Mouse (Mus musculus): ENCODE results near the gene Gpr89.

Gene Gpr89

DNA sequence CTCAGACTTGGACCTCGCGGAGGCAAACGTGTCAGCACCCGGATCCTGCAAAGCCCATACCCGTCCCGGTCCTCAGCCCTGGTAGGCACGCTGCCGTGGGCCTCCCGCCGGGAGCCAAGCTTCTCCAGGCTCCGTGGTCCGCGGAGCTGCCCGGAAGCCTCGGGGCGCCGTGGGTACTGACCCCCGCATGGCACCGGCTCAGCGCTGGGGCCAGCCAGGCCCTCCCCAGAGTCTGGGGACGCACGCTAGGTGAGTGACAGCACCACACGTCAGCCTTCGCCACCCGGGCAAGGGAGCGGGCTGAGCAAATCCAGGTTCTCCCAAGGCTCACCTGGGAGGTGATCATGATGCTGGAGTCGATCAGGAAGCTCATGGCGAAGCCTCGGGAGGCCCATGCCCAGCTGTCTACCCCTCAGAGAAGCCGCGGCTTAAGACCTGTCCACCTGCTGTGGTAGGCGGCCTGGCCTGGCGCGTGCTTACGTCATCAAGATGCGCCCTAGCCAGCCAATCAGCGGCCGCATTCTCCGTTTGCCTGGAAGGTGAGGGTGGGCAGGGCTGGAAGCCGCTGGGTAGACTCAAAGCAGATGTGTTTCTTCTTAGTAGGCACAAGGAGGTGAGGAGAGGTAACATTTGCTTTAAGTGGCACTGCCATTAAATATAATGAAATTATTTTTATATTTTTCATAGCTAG, at the start of gene Gpr89:
Gene Gpr89 (minus strand): TSS at position 496 of the 691 bp plus-strand sequence.
- DNase-seq (ENCODE audit: low spot score), result peak; percentile 95

DNA sequence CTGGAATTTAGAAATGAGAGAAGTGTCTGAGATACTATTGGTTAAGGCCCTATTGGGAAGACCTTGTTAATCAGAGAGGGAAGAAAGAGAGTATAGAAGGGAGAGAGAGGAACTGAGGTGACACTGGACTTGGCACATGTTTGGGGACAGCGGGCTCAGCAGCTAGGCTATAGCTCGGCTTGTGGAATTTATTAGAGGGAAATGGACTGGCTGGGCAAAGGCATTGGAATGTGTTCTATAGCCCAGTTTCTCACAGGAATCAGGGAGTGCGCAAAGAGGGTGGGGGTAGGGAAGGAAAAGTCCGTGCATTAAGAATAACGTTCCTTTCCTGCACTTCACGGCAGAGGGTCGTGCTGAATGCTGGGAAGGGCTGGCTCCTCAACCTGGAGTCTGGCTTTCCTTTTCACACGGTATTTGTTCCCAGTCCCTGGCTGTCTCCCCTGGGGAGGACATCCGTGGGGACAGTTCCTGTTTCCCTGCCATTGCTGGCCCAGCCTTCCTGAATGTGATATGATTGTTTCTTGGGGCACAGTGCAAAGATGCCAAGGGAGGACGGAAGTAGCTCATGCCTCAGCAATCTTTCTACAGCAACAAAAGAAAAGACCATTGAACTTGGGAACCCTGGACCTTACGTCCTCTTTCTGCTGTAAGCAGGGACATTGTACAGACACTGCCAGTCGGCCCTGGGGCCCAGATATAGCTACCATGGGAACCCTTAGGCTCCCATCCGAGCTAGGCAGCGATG, 48.5 kb upstream of the Gpr89 start:
- DNase-seq (ENCODE audit: low spot score), result no peak

DNA sequence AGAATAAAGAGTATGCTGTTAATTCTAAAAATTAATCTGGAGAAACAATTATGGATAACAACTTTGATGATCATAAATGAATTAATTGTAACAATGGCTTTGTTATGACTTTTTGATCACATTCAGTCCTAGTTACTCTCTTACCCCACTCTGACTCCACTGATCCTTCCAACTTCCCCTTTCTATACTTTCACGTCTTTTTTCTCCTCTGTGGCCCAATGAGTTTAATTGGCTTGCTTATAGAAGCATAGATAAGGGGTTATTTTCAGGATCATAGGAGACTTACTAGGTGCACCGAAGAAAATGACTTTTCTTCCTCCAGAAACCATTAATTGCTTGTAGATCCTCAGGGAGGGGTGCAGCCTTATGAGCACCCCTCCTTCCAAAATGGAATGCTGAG, 37.6 kb upstream of the Gpr89 start:
- DNase-seq (ENCODE audit: low spot score), result no peak

DNA sequence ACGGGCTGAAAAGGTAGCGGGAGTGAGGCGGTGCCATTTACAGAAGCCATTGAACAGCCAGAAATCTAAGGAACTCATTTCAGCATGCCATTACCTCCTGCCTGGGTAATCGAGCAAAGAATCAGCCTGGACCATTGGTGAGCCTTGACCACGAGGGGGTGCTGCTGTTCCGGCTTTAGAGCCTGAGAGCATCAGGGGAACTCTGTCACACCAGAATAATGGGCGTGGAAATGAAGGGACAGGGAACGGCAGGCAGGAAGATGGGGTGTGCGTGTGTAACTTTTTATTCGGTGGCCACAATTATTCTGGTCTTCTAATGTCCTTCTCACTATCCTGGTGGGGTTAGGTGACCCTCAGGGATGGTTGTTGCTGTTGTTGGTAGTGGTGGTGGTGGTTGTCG, 33.6 kb upstream of the Gpr89 start:
- DNase-seq (ENCODE audit: low spot score), result peak; percentile 86

DNA sequence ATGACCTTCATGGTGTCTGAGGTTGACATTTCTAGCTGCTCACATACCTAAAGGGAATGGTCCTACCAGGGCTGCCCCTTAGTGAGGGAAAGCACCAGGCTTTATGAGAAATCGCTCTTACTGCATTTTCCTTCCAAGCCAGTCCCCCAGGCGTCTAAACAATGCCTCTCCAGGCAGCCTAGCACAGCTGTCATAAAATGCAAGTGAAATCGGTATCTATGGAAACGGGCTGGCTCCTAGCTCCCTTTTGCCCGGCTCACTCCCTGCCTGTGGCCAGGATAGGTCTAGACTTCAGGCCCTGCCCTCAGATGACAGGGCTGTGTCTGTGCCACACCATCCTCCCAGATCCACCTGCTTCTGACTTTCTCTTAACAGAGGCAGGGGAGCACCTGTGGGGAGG, 32.5 kb upstream of the Gpr89 start:
- DNase-seq (ENCODE audit: low spot score), result no peak

DNA sequence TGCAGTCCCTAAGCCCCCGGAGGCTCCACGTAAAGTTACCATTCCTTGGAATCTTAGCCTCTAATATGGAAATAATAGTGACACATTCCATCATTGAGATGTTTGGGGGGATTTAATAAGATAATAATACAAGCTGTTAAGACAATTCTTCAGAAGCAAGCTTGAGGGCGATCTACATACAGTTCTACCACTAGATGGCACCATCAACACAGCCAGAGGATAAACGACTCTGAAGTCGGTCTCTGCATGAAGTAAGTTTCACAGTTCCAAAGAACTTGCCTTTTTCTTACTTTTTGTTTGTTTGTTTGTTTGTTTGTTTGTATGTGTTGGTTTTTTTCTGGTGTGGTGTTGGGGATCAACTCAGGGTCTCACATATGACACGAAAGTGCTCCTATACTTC, 31.1 kb upstream of the Gpr89 start:
- DNase-seq (ENCODE audit: low spot score), result no peak

DNA sequence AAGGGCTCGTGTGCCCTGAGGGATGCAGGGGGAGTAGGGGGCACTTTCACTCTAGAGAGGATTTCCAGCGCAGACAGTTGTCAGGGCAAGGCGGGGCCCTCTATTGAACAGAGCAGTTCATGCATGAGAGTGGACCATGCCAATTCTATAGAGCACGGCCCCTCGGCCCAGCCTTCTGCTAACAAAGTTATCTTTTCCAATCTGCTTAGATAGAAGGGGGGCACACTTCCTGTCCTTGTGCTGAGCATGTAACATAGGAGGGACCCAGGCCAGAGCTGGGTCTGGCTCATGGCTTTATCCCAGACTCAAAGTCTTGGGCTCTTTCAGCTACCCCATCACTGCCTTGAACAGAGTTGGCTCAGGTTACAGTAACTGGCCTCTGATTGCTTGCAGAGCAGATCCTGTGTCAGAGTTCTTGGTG, 26.1 kb upstream of the Gpr89 start:
- DNase-seq (ENCODE audit: low spot score), result no peak

DNA sequence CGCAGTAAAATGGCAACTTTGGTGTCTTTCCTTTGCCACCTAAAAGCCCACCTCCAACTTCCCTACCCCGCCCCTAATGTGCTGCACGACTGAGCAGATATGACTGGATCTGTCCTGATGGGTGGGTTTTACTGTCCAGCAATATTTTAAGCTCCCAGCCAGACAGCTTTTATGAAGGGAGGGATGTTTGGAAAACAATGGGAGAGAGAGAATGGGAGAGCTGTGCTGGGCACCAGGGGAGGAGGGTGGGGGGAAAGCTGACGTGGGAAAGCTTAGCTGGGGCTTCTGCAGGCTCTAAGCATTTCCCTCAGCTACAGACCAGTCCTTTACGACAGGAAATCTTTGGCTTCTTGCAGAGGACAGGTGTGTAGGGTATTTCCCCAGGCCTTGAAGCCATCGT, 20.8 kb upstream of the Gpr89 start, which contains the start of gene Gja8:
Gene Gja8 (minus strand): TSS at position 101 of the 400 bp plus-strand sequence.
- no peak for DNase-seq (ENCODE audit: low spot score)

DNA sequence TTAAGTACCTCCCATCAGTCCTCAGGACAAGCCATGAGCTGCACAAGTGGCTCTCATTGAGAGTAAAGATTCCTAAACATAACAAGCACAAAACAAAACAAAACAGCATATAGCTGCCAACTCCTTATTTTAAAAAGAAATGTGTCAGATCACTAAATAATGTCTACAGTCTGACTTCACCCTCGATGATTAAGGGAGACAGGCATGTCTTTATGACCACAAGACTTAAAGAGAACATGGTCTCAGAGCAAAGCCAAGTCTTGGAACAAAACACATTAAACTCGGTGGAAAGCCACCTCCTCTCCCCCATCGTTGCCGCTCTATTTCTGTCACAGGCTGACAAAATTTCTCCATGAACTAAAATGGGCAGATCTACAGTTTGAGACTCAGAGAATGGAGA, 19.5 kb upstream of the Gpr89 start:
- DNase-seq (ENCODE audit: low spot score), result no peak

DNA sequence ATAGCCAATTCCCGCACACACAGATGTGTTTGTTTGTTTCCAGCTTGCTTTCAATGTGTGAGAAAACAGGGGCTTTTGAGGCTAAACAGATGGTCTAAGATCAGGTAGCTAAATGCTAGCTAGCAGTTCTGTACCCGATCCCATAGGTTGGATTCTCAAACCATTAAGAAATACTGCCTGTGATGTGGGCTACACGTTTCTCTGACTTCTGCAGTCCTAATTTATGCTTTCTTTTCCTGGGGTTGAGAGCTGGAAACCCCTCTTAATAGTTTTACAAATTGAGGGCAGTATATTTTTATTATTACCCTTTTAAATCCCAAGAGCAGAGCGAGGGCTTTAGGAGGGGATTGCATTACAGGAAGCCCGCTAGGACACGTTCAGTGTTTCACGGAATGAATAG, 15.8 kb upstream of the Gpr89 start:
- DNase-seq (ENCODE audit: low spot score), result no peak

DNA sequence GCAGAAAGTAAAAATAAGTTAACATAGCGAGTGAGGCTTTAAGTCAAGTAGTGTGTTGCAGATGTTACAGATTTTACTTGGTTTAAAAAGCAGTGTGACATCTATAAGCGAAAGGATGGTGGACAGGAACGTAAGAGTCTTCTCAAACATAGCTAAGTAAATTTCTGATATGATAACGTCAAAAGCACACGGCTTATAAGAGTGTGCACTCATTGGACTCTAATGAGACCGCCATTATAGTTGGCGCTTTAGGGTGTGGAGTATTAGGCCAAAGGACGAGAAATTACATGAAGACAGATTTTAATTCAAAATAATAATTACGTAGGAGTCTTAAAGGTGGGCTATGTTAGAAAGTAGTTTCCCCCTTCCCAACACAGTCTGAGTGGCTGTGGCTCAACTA, 446 bp upstream of the Gpr89 start:
- DNase-seq (ENCODE audit: low spot score), result no peak

DNA sequence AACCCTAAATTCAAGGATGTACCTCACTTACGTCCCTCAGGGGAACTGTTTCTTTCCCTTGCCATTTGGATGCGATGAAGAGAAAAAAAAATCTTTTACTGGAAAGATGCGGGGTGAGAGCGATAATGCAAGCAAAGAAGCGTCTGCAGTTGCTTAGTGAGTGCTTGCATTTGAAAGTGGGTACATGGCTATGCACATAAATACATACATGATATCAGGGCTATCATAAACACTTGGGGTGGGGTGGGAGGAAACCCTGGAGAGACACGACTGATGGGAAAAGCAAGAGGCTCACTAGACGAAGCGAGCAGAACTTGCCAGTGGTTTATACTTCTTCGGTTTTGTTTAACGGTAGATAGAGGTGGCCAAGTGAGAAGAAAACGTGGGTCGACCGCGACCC, 753 bp downstream of the Gpr89 start, which contains the start of gene Gja5:
Gene Gja5 (plus strand): TSS at position 301 of the 400 bp plus-strand sequence.
- DNase-seq (ENCODE audit: low spot score), result no peak

DNA sequence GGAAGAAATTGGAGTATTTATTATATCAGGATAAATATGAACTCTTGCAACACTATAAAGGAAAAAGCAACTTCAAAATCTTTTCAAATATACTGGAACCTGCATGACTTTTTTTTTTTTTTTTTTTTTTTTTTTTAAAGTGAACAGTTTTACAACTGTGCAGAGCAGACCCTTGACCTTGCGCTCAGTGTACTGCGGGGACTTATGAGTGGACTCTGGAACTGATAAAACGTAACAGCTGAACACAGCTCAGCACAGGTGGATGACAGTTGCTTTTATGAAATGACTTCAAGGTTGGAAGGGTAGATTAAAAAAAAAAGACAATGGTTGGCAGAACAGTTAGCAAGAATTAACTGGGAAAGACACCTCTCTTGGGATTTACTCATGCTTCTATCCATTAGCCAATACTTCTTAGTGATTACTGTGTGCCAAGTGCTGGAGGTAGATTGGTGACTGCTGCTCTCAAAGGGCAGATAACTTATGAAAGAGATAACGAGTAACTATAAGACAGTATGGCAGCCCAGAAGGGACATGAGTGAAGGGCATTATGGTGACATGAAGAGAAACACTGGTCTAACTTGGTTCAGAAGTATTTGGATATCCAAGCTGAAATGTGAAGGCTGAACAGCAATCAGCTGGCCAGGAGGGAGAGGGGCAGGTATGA, 2.7 kb downstream of the Gpr89 start:
- no peak for DNase-seq (ENCODE audit: low spot score)

DNA sequence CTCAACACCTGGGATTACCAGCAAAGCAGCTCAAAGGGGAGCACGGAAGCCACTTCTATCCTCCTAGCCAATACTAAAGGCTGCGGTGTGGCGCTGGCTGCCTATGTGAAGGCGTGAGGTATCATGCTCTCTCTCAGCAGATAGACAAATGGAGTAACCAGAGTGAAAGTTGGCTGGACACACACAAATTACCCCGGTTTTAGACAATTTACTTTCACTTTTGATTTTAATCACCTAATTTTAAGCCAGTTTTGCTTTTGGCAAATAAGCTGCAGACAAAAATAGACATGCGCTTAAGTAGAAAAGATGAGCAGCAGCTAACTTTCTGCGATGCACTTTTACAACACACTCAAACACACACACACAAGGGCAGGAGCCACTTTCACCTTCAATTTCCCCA, 21.5 kb downstream of the Gpr89 start:
- no peak for DNase-seq (ENCODE audit: low spot score)

DNA sequence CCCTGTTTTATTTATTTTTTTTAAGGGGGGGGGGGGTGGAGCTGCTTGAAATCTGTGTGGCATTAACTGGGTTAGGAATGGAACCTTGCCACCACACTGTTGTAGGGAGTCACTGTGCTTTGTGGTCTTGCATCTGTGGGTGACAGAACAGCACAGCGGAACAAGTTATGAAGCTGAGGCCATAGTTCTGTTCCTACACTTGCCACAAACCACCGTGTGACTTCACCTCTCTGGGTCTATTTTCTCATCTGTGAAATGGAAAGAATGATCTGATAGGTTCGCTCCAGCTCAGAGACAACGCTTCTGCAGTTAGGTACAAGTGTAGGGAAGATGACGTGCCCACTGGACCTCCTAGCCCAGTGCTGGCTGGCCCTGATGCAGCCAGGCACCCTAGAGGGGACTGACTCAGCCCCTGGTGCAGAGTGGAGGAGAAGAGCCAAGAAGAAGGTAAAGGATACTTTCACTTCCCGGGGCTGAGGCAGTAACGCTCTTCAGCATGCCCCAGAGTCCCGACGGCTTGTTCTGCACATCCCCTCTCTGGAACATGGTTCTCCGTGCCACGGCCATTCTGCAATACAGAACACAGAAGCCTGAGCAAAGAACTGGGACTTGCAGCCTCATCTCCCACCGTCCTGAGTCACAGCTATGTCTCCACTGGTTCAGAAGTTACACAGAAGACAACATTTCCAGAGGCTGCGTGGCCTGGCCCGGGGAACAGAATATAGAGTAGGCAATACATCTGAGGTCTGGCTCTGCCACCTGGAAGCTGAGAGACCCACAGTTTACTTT, 22.9 kb downstream of the Gpr89 start:
- DNase-seq (ENCODE audit: low spot score), result no peak

DNA sequence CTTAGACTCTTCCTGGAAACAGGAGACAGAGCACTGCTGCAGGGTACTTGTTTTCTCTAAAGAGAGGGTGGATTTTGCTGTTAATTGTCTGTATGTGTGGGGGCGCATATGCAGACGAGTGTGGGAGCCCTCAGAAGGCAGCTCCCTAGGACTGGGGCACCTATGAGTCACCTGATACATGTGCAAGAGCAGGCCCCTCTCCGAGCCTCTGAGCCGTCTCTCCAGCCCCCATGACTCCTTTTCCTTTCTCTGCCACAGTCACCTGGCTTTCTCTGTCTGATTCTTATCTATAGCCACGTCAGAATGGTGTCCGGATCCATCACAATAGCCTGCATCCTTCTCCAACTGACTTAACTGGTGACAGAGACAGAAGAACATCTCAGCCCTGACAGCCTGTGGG, 23.6 kb downstream of the Gpr89 start:
- DNase-seq (ENCODE audit: low spot score), result no peak

DNA sequence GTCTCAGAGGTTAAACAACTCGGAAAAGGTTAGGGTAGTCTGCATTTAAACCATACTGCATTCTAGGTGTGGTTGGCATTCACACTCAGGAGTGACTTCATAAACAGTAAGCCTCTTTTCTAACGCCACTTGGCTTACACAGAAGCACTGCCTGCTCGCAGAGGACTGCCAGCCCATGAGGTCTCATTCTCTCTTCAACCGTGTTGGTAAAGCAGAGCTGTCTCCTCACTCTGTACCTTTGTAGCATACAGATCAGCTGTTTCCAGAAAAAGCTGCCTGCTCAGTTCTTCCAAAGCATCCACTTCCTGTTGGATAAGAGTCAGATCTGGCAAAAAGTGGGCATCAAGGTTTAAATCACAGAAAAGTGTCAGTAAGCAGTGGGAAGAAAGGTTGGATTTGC, 24.8 kb downstream of the Gpr89 start:
- no peak for DNase-seq (ENCODE audit: low spot score)

DNA sequence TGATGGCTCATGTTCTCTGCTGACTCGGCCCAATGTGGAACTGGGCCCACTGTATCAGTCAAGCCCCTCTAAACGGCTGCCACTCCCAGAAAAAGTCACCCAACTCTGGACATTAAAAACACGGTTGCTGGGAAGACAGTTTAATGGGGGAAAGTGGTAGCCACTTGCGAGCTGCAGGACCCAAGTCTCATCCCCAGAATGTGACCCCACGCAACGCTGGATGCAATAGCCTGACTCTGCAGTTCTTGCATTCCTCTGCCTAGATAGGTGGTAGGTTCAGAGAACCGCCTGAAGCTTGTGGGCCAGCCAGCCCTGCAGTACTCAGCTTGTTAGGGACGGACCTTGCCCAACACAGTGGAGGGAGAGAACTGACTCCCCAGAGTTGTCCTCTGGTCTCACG, 25.6 kb downstream of the Gpr89 start:
- DNase-seq (ENCODE audit: low spot score), result no peak

DNA sequence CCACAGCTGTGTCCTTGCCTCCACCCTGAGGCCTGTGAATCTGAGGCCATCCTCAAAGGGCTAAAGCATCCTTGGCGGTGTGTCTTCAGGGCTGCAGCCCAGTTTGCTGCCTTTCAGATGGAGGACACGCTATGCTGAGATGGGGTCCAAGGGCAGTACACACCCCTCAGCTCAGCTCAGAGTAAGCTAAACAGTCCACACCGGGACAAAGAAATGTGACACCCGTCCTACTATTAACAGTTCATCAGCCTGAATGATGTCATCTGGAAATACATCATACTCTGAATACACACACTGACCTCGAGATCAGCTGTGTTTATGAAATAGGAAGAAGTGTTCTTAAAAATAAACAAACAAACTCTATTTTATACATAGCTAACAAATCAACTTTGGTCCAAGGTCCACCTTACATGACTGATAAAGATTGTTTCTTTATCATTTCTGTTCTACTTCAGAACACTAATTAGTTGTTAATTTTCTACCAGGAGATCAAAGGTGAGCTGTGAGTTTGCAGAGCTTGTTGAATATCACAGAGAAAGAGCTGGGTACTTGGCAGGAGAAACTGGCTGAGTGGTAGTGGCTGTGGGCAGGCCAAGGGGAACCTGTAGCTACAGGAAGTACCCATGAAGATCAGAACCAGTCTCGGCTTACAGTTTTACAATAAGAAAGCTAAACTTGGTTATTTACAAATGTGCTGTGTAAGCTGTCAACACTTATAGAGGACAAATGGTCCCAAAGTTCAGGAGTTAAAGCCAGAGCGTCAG, 30.2 kb downstream of the Gpr89 start:
- DNase-seq (ENCODE audit: low spot score), result no peak

DNA sequence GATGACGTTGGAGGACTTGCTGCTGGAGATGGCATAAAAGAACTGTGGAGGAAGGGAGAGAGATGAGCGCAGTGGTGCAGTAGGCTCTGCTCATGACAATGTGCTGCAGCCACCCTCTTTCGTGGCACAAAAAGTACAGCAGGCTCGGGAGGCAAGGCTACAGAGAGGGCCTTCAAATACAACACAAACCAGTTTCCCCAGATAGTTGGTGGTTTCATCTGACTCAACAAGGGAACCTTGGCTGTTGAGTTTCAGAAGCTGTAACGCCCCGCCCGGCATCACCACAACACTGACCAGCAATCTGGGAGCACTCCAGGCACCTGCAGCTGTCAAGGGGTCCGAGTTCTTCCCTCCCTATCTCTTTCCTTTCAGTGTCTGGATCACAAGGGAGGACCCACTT, 32.6 kb downstream of the Gpr89 start:
- no peak for DNase-seq (ENCODE audit: low spot score)

DNA sequence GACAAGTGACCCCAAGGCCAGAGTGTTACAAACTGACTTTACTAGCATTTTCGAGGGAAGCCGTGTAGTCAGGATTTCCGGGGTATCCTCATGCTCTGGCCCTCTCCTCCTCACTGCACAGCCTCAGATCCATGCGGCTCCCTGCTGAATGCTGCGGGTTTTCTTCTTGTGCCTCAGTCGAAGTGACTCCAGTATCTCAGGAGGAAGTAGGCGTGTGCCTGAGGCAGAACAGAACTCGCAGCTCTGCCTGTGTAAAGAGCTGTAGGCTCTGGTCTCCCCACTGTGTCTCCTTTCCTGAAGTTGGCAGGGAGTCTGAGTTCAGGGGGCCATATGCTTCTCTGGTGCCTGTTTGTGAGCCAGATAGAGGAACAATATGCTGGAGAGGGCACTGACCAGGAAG, 34.1 kb downstream of the Gpr89 start:
- no peak for DNase-seq (ENCODE audit: low spot score)

DNA sequence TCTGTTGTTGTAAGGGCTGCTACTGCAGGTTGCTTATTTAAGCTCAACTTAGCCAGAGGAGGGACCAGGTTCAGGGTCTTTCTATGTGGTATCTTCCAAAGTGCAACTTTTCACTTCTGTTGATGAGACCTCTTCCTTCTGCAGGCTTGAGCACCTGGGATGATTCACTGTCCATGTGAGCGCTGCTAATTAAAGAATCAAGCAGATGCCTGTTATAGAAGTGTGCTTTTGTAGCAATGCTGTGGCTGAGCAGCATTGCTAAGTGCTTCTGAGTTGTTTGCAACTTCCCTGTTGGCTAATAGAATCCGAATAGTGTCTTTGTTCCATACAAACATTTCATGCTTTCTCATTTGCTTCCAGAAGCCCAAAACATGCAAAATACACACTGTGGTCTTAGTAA, 34.9 kb downstream of the Gpr89 start:
- DNase-seq (ENCODE audit: low spot score), result no peak
